Mouse (Mus musculus) ES-E14 (cell line): ENCODE data around the gene 5730522E02Rik.

ENCODE experiments used
- HCFC1 ChIP-seq: IDR thresholded peaks from 2 replicates; pipeline ENCODE4 v1.6.1; 2012; ENCODE audit warnings: low read length, inconsistent platforms, borderline replicate concordance; ENCODE audit not compliant: insufficient read depth
- ZC3H11A ChIP-seq: IDR thresholded peaks from 2 replicates; pipeline ENCODE4 v1.6.1; 2012; ENCODE audit warnings: low read depth, mild to moderate bottlenecking, inconsistent platforms, low read length, borderline replicate concordance
- ZNF384 ChIP-seq: IDR thresholded peaks from 2 replicates; pipeline ENCODE4 v1.6.1; 2012; ENCODE audit warnings: low read depth, low read length, inconsistent platforms

DNA sequence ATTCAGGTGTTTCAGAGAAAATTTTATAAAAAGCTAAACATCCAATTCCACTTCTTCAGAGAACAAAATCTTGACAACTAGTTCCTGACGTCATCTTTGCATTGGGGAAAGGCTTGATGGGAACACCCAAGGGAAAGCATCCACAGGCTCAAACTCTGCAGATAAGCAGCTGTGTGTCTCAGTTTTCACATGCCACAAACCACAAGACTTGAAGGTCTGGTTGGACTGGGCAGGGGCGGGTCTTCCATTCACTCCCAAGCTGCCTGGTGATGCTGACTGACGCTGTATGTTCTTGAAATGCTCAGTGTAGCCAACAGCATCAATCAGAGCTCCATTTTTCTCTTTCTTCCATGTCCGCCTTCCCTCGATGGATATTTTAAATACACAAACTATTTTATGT lies 49.2 kb downstream of the 5730522E02Rik start:
- TF ChIP-seq HCFC1 (no peak), ZNF384 (no peak), ZC3H11A (no peak)
